Mouse (Mus musculus) liver, embryonic 16.5 days (tissue): ENCODE measurements at regions not wholly inside any gene's neighbourhood (a gene's known extent, or its start where the extent isn't known, plus 50 kb on each side); places are given as distances from the start of the nearest gene placed in this dataset.
A peak's percentile ranks its signal among the peaks of the same experiment; 100 is the strongest.
"Not testable (repeated sequence)": the region's sequence is repeated elsewhere in the genome, so short reads cannot be mapped to it uniquely, and the experiment has no call there.

ENCODE experiments used
- ATAC-seq: fragments of 200-750 bp; cut with Nextera tagmentation; 2 replicates; pipeline ENCODE4 v1.8.0; 2017; ENCODE audit warnings: low read depth, mild to moderate bottlenecking, moderate number of reproducible peaks, moderate library complexity
- H3K27ac ChIP-seq: fragments of 300-500 bp; sonication (generic); 2 replicates; pipeline ENCODE4 v1.5.1; 2014; ENCODE audit warnings: mild to moderate bottlenecking, low read length
- H3K27me3 ChIP-seq: fragments of 300-500 bp; sonication (generic); 2 replicates; pipeline ENCODE4 v1.6.1; 2014; ENCODE audit warnings: low read depth, low read length, mixed read lengths; ENCODE audit not compliant: control insufficient read depth, insufficient read depth
- H3K36me3 ChIP-seq: fragments of 300-500 bp; sonication (generic); 2 replicates; pipeline ENCODE4 v1.6.1; 2014; ENCODE audit warnings: mild to moderate bottlenecking; ENCODE audit not compliant: control insufficient read depth, insufficient read depth
- H3K4me1 ChIP-seq: fragments of 300-500 bp; sonication (generic); 2 replicates; pipeline ENCODE4 v1.6.1; 2014; ENCODE audit warnings: low read depth, low read length, mixed read lengths; ENCODE audit not compliant: control insufficient read depth
- H3K4me2 ChIP-seq: fragments of 300-500 bp; sonication (generic); 2 replicates; pipeline ENCODE4 v1.6.1; 2014; ENCODE audit warnings: low read depth, low read length, mixed read lengths
- H3K4me3 ChIP-seq: fragments of 300-500 bp; sonication (generic); 2 replicates; pipeline ENCODE4 v1.5.1; 2014; ENCODE audit warnings: low read depth, mild to moderate bottlenecking, low read length
- H3K9ac ChIP-seq: fragments of 300-500 bp; sonication (generic); 2 replicates; pipeline ENCODE4 v1.6.1; 2014; ENCODE audit warnings: low read depth, low read length
- H3K9me3 ChIP-seq: fragments of 300-500 bp; sonication (generic); replicated peaks from 2 replicates; pipeline ENCODE4 v1.6.1; 2016; ENCODE audit warnings: low read length; ENCODE audit not compliant: control insufficient read depth
- WGBS: fragments of 180-500 bp; shearing (Covaris S2); extraction: QIAGEN DNeasy Blood & Tissue Kit; methylation state at CpG from one replicate; pipeline ENCODE4 v1.1.7; 2014; ENCODE audit not compliant: insufficient replicate concordance; 5-methylcytosine and 5-hydroxymethylcytosine counted together

DNA sequence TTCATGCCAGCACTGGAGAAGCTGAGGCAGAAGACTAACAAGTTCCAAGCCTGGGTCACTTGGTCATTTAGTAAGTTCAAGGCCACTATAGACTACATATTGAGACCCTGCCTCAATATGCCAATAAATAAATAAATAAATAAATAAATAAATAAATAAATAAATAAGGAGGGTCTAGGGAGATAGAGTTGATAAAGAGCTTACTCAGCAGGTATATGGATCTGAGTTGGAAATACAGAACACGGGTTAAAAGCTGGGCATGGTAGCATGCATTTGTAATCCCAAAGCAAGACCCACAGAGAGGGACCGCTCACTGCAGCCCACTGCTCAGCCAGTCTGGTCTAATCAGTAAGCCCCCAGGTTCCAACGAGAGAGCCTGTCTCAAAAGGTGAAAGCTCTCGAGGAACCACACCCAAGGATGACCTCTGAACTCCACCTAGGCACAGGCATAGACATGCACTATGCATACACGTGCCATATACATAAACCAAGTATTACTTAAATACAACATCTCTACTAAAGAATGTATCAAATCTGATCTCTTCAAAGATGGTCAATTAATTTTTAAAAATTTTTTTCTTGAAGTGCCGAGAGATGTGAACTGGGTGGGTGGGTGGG lies 115.4 kb downstream of the Ero1lb start:
- H3K9ac ChIP-seq, H3K4me1 ChIP-seq, H3K27me3 ChIP-seq, H3K27ac ChIP-seq, H3K4me3 ChIP-seq, H3K36me3 ChIP-seq, H3K4me2 ChIP-seq, H3K9me3 ChIP-seq, ATAC-seq: not testable (repeated sequence)
- WGBS = 59% methylated on average over 4 of the region's 6 CpGs

DNA sequence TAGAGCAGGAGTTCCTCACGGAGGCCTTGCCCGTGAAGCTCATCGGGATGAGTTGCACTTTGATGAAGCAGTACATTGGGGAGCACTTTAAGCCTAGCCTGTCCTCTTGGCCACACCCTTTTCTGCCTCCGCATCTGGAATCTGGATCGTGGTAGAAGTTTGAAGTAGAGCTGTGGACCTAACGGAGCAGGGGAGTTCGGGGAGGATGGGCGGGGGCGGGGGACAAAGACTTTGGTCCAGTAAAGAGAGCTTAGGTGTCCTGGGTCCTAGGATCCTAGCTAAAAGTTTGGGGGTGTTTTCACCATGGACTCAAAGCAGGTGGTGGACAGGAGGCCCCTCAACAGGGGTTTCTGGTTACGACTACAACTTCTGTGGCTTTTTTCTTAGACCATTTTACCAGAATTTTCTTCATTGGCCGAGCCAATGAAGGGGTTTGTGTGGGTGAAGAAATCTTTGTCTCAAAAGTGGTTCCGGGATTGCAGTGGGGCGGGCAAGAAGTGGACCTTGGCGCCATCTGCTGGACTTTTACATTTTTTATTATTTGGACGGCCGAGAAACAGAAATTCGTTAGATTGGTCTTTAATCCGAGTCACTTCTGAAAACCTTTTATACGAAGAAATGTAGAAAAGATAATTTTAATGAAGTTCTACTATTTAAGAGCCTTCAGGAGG lies 114.7 kb downstream of the Ero1lb start:
- 0 out of 2 replicates have a peak overlapping the region, but pooled peaks have one; percentile 13 for H3K4me3 ChIP-seq

DNA sequence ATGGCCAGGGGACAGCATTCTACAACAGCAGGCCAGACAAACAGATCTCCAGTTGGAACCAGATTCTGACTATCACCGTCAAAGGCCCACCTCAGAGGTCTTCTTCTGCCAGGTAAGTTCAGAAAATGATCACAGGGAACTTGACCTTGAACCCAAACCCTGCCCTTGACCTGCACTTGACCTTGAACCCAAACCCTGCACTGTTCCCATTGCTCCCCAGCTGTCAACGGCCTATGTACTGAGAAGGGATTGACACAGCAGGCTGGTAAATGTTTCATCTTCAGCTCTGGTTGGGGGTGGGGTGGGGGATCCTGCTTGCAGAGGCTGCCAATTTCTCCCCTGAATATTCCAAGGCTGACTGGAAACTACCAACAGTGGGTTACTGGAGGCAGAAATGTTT lies 111.7 kb downstream of the Ero1lb start:
- Histone ChIP-seq H3K4me2 (no peak overlapping the region), H3K27me3 (no peaks in the 10 kb centered on the region), H3K36me3 (no peaks in the 10 kb centered on the region), H3K9ac (no peak overlapping the region), H3K4me3 (no peak overlapping the region), H3K27ac (no peak overlapping the region), H3K4me1 (no peaks in the 10 kb centered on the region), H3K9me3 (no peaks in the 10 kb centered on the region)
- ATAC-seq = no peak
- whole genome bisulfite sequencing = 52% methylated on average over 2 of the region's 2 CpGs

More for the DNA sequence above, 114.7 kb downstream of the Ero1lb start:
- H3K36me3 ChIP-seq, H3K4me1 ChIP-seq, H3K27ac ChIP-seq, H3K9me3 ChIP-seq, H3K9ac ChIP-seq, ATAC-seq, H3K27me3 ChIP-seq: not testable (repeated sequence)
- WGBS = 10% methylated on average over 18 of the region's 19 CpGs
- peak overlapping the region; percentile 34 for H3K4me2 ChIP-seq

DNA sequence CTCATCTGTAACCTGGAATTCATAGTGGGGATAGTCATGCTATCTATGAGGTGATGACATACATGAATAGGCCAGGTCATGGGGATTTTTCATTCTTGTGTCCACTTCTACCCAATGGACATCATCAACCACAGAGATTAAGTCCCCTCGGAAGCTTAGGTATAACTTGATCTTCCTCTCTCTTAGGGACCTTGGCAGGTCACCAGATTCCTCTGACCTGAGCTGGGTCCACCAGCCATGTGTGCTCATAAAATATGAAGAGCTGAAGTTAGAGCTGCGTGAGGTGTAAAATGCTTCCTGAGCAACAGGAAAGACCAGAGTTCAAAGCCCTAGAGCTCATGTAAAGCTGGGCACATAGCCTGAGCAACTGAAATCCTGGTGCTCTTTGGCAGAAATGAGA lies 105.3 kb downstream of the Ero1lb start:
- WGBS = 73% methylated on average over 2 of the region's 2 CpGs

DNA sequence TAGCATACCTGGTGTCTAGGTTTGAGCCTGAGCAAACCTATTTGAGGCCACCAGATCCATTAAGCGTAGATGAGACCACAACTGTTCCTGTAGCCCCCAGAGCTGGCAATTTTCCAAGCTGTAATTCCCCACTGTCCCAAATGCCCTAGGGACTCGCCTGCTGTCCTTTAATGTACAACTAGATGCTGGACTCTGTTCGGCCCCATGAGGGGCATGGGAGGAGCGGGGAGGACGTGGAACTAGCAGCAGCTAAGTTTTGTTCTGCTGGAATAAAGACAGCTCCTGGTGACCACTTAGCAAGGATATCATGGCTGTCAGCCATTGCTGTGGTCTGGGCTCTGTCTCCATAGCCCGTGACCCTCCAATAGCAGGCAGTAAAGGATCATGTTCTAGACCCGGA lies 103.1 kb downstream of the Ero1lb start:
- H3K9me3 ChIP-seq, H3K9ac ChIP-seq, H3K27me3 ChIP-seq, H3K4me2 ChIP-seq, H3K4me3 ChIP-seq, H3K27ac ChIP-seq, H3K4me1 ChIP-seq, H3K36me3 ChIP-seq: not testable (repeated sequence)
- peak; percentile 75 for ATAC-seq
- no CpG with 5 or more reads among the region's 7 CpGs for WGBS

More for the DNA sequence above, 105.3 kb downstream of the Ero1lb start:
- not testable (repeated sequence) for H3K4me2 ChIP-seq, H3K4me1 ChIP-seq, H3K27me3 ChIP-seq, H3K36me3 ChIP-seq, H3K4me3 ChIP-seq, ATAC-seq, H3K9me3 ChIP-seq, H3K9ac ChIP-seq, H3K27ac ChIP-seq

DNA sequence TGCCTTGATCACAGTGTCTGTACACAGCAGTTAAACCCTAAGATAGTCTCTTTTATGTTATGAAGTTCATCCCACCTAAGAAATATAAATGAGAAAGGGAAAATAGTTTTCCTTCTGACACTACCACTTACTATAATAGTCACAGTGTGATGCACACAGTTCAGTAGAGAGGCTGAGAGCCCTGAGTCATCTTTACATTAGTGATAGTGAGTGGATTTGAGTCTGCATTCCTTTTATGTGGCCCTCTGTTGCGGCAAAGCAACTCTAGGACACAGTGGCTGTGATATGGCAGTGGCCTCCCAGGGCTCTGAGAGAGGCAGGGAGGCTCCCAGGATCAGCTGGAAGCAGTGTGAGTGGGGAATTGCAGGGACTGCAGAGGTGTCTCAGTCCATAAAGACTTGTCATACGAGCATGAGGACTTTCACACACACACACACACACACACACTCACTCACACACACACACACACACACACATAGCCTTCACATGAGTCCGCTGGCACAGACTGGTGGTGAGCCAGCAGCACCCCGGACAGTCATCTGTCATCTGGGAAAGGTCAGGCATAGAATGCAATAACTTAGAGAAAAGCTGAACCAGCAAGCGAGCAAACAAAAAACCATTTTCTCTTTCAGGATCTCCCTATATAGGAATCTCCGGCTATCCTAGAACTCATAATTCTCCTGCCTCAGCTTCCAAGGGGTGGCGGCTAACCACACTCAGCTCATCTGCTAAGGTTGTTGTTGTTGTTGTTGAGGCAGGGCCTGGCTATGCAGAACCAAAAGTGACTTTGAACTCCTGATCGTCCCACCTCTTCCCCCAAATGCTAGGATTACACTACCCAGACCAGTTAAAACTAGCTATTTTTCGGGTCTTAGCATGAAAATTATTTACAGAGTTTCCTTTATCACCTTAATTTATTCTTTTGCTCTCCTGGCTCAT lies 102.3 kb downstream of the Ero1lb start:
- 57% methylated on average over 9 of the region's 9 CpGs for WGBS
- H3K4me3 ChIP-seq, H3K27ac ChIP-seq, H3K4me2 ChIP-seq, H3K36me3 ChIP-seq, H3K9ac ChIP-seq, H3K4me1 ChIP-seq, H3K9me3 ChIP-seq, H3K27me3 ChIP-seq, ATAC-seq: not testable (repeated sequence)

DNA sequence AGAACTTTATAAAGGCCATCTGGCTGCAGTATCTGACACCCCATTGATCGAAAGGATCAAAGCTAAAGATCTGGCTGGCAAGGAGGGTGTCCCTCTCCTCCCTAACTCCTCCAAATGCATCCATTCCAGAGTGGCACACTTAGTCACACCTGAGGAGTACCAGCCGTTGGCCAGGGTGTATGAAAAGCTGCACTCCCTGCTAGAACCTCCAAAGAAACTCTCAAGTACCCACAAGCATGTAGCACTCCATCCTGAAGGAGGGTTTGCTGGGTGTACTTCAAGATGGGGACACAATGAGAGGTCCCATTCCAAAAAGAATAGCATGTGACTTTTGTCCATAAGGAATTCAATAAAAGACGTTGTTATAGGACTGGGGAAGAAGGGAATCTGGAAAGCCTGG lies 100.4 kb downstream of the Ero1lb start:
- H3K4me3 ChIP-seq, H3K27ac ChIP-seq, H3K9me3 ChIP-seq, H3K4me1 ChIP-seq, H3K4me2 ChIP-seq, ATAC-seq, H3K36me3 ChIP-seq, H3K27me3 ChIP-seq, H3K9ac ChIP-seq: not testable (repeated sequence)
- WGBS = 50% methylated on average over 3 of the region's 3 CpGs
